Mouse (Mus musculus): Measurements from ENCODE around the gene Itgb4. TPM values are rescaled to one million over a fixed set of nuclear protein-coding genes. Genes with fewer than 3 reads are reported as not detected.

Itgb4 gene
- polyA plus RNA-seq, 1 experiment, result 0.49 TPM

- Histone ChIP-seq H3K36me3 (ENCODE audit: control insufficient read depth, insufficient read depth) (no peaks in the 10 kb centered on the region), H3K79me3 (ENCODE audit: low read depth) (no peaks in the 10 kb centered on the region), H3ac (ENCODE audit: control insufficient read depth, insufficient read length, low read depth) (no peak overlapping the region), H3K4me3 (ENCODE audit: insufficient read depth, poor library complexity, severe bottlenecking) (peak overlapping the region; percentile 6), H3K79me2 (ENCODE audit: control insufficient read depth, insufficient read depth) (no peaks in the 10 kb centered on the region), H3K27me3 (ENCODE audit: control insufficient read depth, insufficient read depth, insufficient read length) (no peaks in the 10 kb centered on the region)
- no peak for TF ChIP-seq MYOG (IDR thresholded peaks at IDR 0.05; ENCODE audit: control insufficient read depth, extremely low read depth, insufficient read length)
- no peak for TF ChIP-seq FOSL1 (IDR thresholded peaks at IDR 0.05; ENCODE audit: insufficient read depth, low read length, poor library complexity, severe bottlenecking)
- TF ChIP-seq CEBPB (IDR thresholded peaks at IDR 0.05; ENCODE audit: low read depth), result no peak
- no peak for TF ChIP-seq MAX (IDR thresholded peaks at IDR 0.05)
- no peak for TF ChIP-seq USF1 (IDR thresholded peaks at IDR 0.05; ENCODE audit: low read depth)
- TF ChIP-seq CTCF (IDR thresholded peaks at IDR 0.05; ENCODE audit: control insufficient read depth, insufficient read depth, insufficient read length), result no peak
- TF ChIP-seq MYOD1 (IDR thresholded peaks at IDR 0.05; ENCODE audit: control insufficient read depth, insufficient read length, low read depth), result no peak
Measured at GRCm38 (mm10) chr11:115992098-115992497, 17.6 kb downstream of the Itgb4 start.

- no peak for TF ChIP-seq CEBPB (IDR thresholded peaks at IDR 0.05; ENCODE audit: low read depth)
- TF ChIP-seq FOSL1 (IDR thresholded peaks at IDR 0.05; ENCODE audit: insufficient read depth, low read length, poor library complexity, severe bottlenecking), result no peak
- no peak for TF ChIP-seq CTCF (IDR thresholded peaks at IDR 0.05; ENCODE audit: control insufficient read depth, insufficient read depth, insufficient read length)
- no peak for TF ChIP-seq USF1 (IDR thresholded peaks at IDR 0.05; ENCODE audit: low read depth)
- TF ChIP-seq MAX (IDR thresholded peaks at IDR 0.05), result no peak
- no peak for TF ChIP-seq MYOG (IDR thresholded peaks at IDR 0.05; ENCODE audit: control insufficient read depth, extremely low read depth, insufficient read length)
- no peak for TF ChIP-seq MYOD1 (IDR thresholded peaks at IDR 0.05; ENCODE audit: control insufficient read depth, insufficient read length, low read depth)
- Histone ChIP-seq H3K4me3 (ENCODE audit: insufficient read depth, poor library complexity, severe bottlenecking) (no peak overlapping the region), H3ac (ENCODE audit: control insufficient read depth, insufficient read length, low read depth) (no peak overlapping the region), H3K79me2 (ENCODE audit: control insufficient read depth, insufficient read depth) (no peaks in the 10 kb centered on the region), H3K27me3 (ENCODE audit: control insufficient read depth, insufficient read depth, insufficient read length) (no peaks in the 10 kb centered on the region), H3K36me3 (ENCODE audit: control insufficient read depth, insufficient read depth) (no peaks in the 10 kb centered on the region), H3K79me3 (ENCODE audit: low read depth) (no peaks in the 10 kb centered on the region)
Measured at GRCm38 (mm10) chr11:115995256-115995655, 20.7 kb downstream of the Itgb4 start.

GRCm38 (mm10) chr11:115997047-115997446 lies 22.5 kb downstream of the Itgb4 start:
- no peaks in the 10 kb centered on the region for H3K36me3 ChIP-seq (ENCODE audit: control insufficient read depth, insufficient read depth)
- H3K4me3 ChIP-seq (ENCODE audit: insufficient read depth, poor library complexity, severe bottlenecking), result no peak overlapping the region
- no peaks in the 10 kb centered on the region for H3K79me2 ChIP-seq (ENCODE audit: control insufficient read depth, insufficient read depth)
- no peak overlapping the region for H3ac ChIP-seq (ENCODE audit: control insufficient read depth, insufficient read length, low read depth)
- TF ChIP-seq CEBPB (IDR thresholded peaks at IDR 0.05; ENCODE audit: low read depth), result no peak
- TF ChIP-seq CTCF (IDR thresholded peaks at IDR 0.05; ENCODE audit: control insufficient read depth, insufficient read depth, insufficient read length), result peak; percentile 35
- no peak for TF ChIP-seq MYOG (IDR thresholded peaks at IDR 0.05; ENCODE audit: control insufficient read depth, extremely low read depth, insufficient read length)
- TF ChIP-seq FOSL1 (IDR thresholded peaks at IDR 0.05; ENCODE audit: insufficient read depth, low read length, poor library complexity, severe bottlenecking), result no peak
- no peak for TF ChIP-seq MAX (IDR thresholded peaks at IDR 0.05)
- TF ChIP-seq MYOD1 (IDR thresholded peaks at IDR 0.05; ENCODE audit: control insufficient read depth, insufficient read length, low read depth), result no peak
- no peaks in the 10 kb centered on the region for H3K27me3 ChIP-seq (ENCODE audit: control insufficient read depth, insufficient read depth, insufficient read length)
- no peaks in the 10 kb centered on the region for H3K79me3 ChIP-seq (ENCODE audit: low read depth)

- Histone ChIP-seq H3K79me3 (ENCODE audit: low read depth) (no peaks in the 10 kb centered on the region), H3K4me3 (ENCODE audit: insufficient read depth, poor library complexity, severe bottlenecking) (no peak overlapping the region), H3ac (ENCODE audit: control insufficient read depth, insufficient read length, low read depth) (no peak overlapping the region), H3K79me2 (ENCODE audit: control insufficient read depth, insufficient read depth) (no peaks in the 10 kb centered on the region), H3K27me3 (ENCODE audit: control insufficient read depth, insufficient read depth, insufficient read length) (no peaks in the 10 kb centered on the region), H3K36me3 (ENCODE audit: control insufficient read depth, insufficient read depth) (no peaks in the 10 kb centered on the region)
- TF ChIP-seq FOSL1 (IDR thresholded peaks at IDR 0.05; ENCODE audit: insufficient read depth, low read length, poor library complexity, severe bottlenecking) (no peak), CTCF (IDR thresholded peaks at IDR 0.05; ENCODE audit: control insufficient read depth, insufficient read depth, insufficient read length) (no peak), MAX (IDR thresholded peaks at IDR 0.05) (no peak), MYOG (IDR thresholded peaks at IDR 0.05; ENCODE audit: control insufficient read depth, extremely low read depth, insufficient read length) (no peak), MYOD1 (IDR thresholded peaks at IDR 0.05; ENCODE audit: control insufficient read depth, insufficient read length, low read depth) (no peak), CEBPB (IDR thresholded peaks at IDR 0.05; ENCODE audit: low read depth) (no peak), USF1 (IDR thresholded peaks at IDR 0.05; ENCODE audit: low read depth) (no peak)
Measured at GRCm38 (mm10) chr11:115997662-115998061, 23.2 kb downstream of the Itgb4 start.

GRCm38 (mm10) chr11:115999027-115999426 lies 24.5 kb downstream of the Itgb4 start:
- Histone ChIP-seq H3K36me3 (ENCODE audit: control insufficient read depth, insufficient read depth) (no peaks in the 10 kb centered on the region), H3K79me2 (ENCODE audit: control insufficient read depth, insufficient read depth) (no peaks in the 10 kb centered on the region), H3K79me3 (ENCODE audit: low read depth) (no peaks in the 10 kb centered on the region), H3K27me3 (ENCODE audit: control insufficient read depth, insufficient read depth, insufficient read length) (no peaks in the 10 kb centered on the region), H3ac (ENCODE audit: control insufficient read depth, insufficient read length, low read depth) (no peak overlapping the region), H3K4me3 (ENCODE audit: insufficient read depth, poor library complexity, severe bottlenecking) (no peak overlapping the region)
- no peak for TF ChIP-seq FOSL1 (IDR thresholded peaks at IDR 0.05; ENCODE audit: insufficient read depth, low read length, poor library complexity, severe bottlenecking)
- TF ChIP-seq MYOG (IDR thresholded peaks at IDR 0.05; ENCODE audit: control insufficient read depth, extremely low read depth, insufficient read length), result no peak
- TF ChIP-seq MAX (IDR thresholded peaks at IDR 0.05), result no peak
- no peak for TF ChIP-seq USF1 (IDR thresholded peaks at IDR 0.05; ENCODE audit: low read depth)
- no peak for TF ChIP-seq CTCF (IDR thresholded peaks at IDR 0.05; ENCODE audit: control insufficient read depth, insufficient read depth, insufficient read length)
- no peak for TF ChIP-seq CEBPB (IDR thresholded peaks at IDR 0.05; ENCODE audit: low read depth)
- TF ChIP-seq MYOD1 (IDR thresholded peaks at IDR 0.05; ENCODE audit: control insufficient read depth, insufficient read length, low read depth), result no peak
